Mouse (Mus musculus): Measurements from ENCODE around the gene Gm43064. TPM values are rescaled to one million over a fixed set of nuclear protein-coding genes. Genes with fewer than 3 reads are reported as not detected.
"Not testable (repeated sequence)": the region's sequence is repeated elsewhere in the genome, so short reads cannot be mapped to it uniquely, and the experiment has no call there.

The Gm43064 gene
- polyA plus RNA-seq, 1 experiment from 2014 or later, result not detected

GRCm38 (mm10) chr3:103801631-103802531, 7.5 kb upstream of the Gm43064 start:
- no peaks in the 10 kb centered on the region for H3K27me3 ChIP-seq
- WGBS, result 87% methylated on average over 10 of the region's 10 CpGs
- no peak overlapping the region for H3K27ac ChIP-seq
- no peak overlapping the region for H3K9ac ChIP-seq (replicated peaks)
- no peak for ATAC-seq
- no peaks in the 10 kb centered on the region for H3K4me1 ChIP-seq (replicated peaks)
- H3K4me3 ChIP-seq (replicated peaks), result no peak overlapping the region
- no peak overlapping the region for H3K4me2 ChIP-seq (replicated peaks)
- peaks cover 38% of the 10 kb centered on the region for H3K36me3 ChIP-seq
- H3K9me3 ChIP-seq, result no peaks in the 10 kb centered on the region

GRCm38 (mm10) chr3:103802861-103803260, 6.5 kb upstream of the Gm43064 start:
- Histone ChIP-seq H3K36me3 (peaks cover 38% of the 10 kb centered on the region), H3K27me3 (no peaks in the 10 kb centered on the region), H3K9ac (replicated peaks) (no peak overlapping the region), H3K4me2 (replicated peaks) (no peak overlapping the region), H3K27ac (no peak overlapping the region), H3K4me3 (replicated peaks) (no peak overlapping the region), H3K9me3 (no peaks in the 10 kb centered on the region), H3K4me1 (replicated peaks) (peaks cover 4% of the 10 kb centered on the region)
- 94% methylated on average over 8 of the region's 8 CpGs for WGBS
- ATAC-seq, result no peak

GRCm38 (mm10) chr3:103805671-103806070, 3.7 kb upstream of the Gm43064 start:
- H3K9me3 ChIP-seq, result no peaks in the 10 kb centered on the region
- WGBS, result 96% methylated on average over 1 of the region's 1 CpGs
- peaks cover 19% of the 10 kb centered on the region for H3K4me1 ChIP-seq (replicated peaks)
- H3K4me2 ChIP-seq (replicated peaks), result no peak overlapping the region
- no peak overlapping the region for H3K4me3 ChIP-seq (replicated peaks)
- H3K27me3 ChIP-seq, result no peaks in the 10 kb centered on the region
- no peak overlapping the region for H3K27ac ChIP-seq
- H3K9ac ChIP-seq (replicated peaks), result no peak overlapping the region
- ATAC-seq, result no peak
- H3K36me3 ChIP-seq, result peaks cover 38% of the 10 kb centered on the region

- Histone ChIP-seq H3K9me3 (no peaks in the 10 kb centered on the region), H3K4me2 (replicated peaks) (peak overlapping the region; percentile 87), H3K4me1 (replicated peaks) (peaks cover 19% of the 10 kb centered on the region), H3K36me3 (peaks cover 28% of the 10 kb centered on the region), H3K27ac (peak overlapping the region; percentile 89), H3K9ac (replicated peaks) (peak overlapping the region; percentile 85), H3K27me3 (no peaks in the 10 kb centered on the region), H3K4me3 (replicated peaks) (peak overlapping the region; percentile 82)
- WGBS, result 2% methylated on average over 14 of the region's 14 CpGs
- ATAC-seq, result peak; percentile 75
Measured at GRCm38 (mm10) chr3:103809799-103810150, 402 bp downstream of the Gm43064 start.

GRCm38 (mm10) chr3:103810967-103811366, 1.6 kb downstream of the Gm43064 start:
- ATAC-seq, result no peak
- Histone ChIP-seq H3K4me2 (replicated peaks) (no peak overlapping the region), H3K27ac (no peak overlapping the region), H3K36me3 (peaks cover 29% of the 10 kb centered on the region), H3K4me3 (replicated peaks) (no peak overlapping the region), H3K27me3 (no peaks in the 10 kb centered on the region), H3K9ac (replicated peaks) (no peak overlapping the region), H3K9me3 (no peaks in the 10 kb centered on the region), H3K4me1 (replicated peaks) (peaks cover 19% of the 10 kb centered on the region)
- WGBS, result 94% methylated on average over 6 of the region's 6 CpGs

GRCm38 (mm10) chr3:103827548-103827947, 18.2 kb downstream of the Gm43064 start:
- no peaks in the 10 kb centered on the region for H3K4me1 ChIP-seq (replicated peaks)
- peaks cover 16% of the 10 kb centered on the region for H3K36me3 ChIP-seq
- no peaks in the 10 kb centered on the region for H3K27me3 ChIP-seq
- H3K27ac ChIP-seq, result no peak overlapping the region
- no peak overlapping the region for H3K4me3 ChIP-seq (replicated peaks)
- no peak overlapping the region for H3K4me2 ChIP-seq (replicated peaks)
- no peaks in the 10 kb centered on the region for H3K9me3 ChIP-seq
- no peak overlapping the region for H3K9ac ChIP-seq (replicated peaks)
- no peak for ATAC-seq

- no peaks in the 10 kb centered on the region for H3K9me3 ChIP-seq
- 95% methylated on average over 3 of the region's 3 CpGs for WGBS
- no peak for ATAC-seq
Measured at GRCm38 (mm10) chr3:103829036-103829435, 19.7 kb downstream of the Gm43064 start.

GRCm38 (mm10) chr3:103830681-103831080, 21.3 kb downstream of the Gm43064 start:
- not testable (repeated sequence) for H3K9me3 ChIP-seq; H3K36me3 ChIP-seq; H3K4me3 ChIP-seq (replicated peaks); ATAC-seq; H3K9ac ChIP-seq (replicated peaks); H3K27ac ChIP-seq; H3K4me1 ChIP-seq (replicated peaks); H3K27me3 ChIP-seq; H3K4me2 ChIP-seq (replicated peaks)
- 45% methylated on average over 1 of the region's 1 CpGs for WGBS

More at GRCm38 (mm10) chr3:103829036-103829435, 19.7 kb downstream of the Gm43064 start:
- H3K4me3 ChIP-seq (replicated peaks), result no peak overlapping the region
- H3K9ac ChIP-seq (replicated peaks), result no peak overlapping the region
- H3K4me1 ChIP-seq (replicated peaks), result no peaks in the 10 kb centered on the region
- no peak overlapping the region for H3K4me2 ChIP-seq (replicated peaks)
- no peaks in the 10 kb centered on the region for H3K27me3 ChIP-seq
- H3K27ac ChIP-seq, result no peak overlapping the region
- H3K36me3 ChIP-seq, result 0 out of 2 replicates have a peak, but pooled peaks cover 6% of the 10 kb centered on the region

- WGBS, result 80% methylated on average over 7 of the region's 7 CpGs
- H3K27ac ChIP-seq, result no peak overlapping the region
- ATAC-seq, result no peak
Measured at GRCm38 (mm10) chr3:103831146-103831545, 21.8 kb downstream of the Gm43064 start.

GRCm38 (mm10) chr3:103832426-103832825, 23.1 kb downstream of the Gm43064 start, which contains the start of gene Bcl2l15:
TSS of gene Bcl2l15 (plus strand) at chr3:103832601.
- no peaks in the 10 kb centered on the region for H3K9me3 ChIP-seq
- H3K4me1 ChIP-seq (replicated peaks), result no peaks in the 10 kb centered on the region
- no peaks in the 10 kb centered on the region for H3K36me3 ChIP-seq
- H3K4me2 ChIP-seq (replicated peaks), result no peak within 1 kb of the TSS
- H3K27me3 ChIP-seq, result no peaks in the 10 kb centered on the region
- no peak within 1 kb of the TSS for H3K4me3 ChIP-seq (replicated peaks)
- H3K27ac ChIP-seq, result no peak within 1 kb of the TSS
- no peak for ATAC-seq
- H3K9ac ChIP-seq (replicated peaks), result no peak within 1 kb of the TSS

More at GRCm38 (mm10) chr3:103831146-103831545, 21.8 kb downstream of the Gm43064 start:
- Histone ChIP-seq H3K9ac (replicated peaks) (no peak overlapping the region), H3K4me1 (replicated peaks) (no peaks in the 10 kb centered on the region), H3K27me3 (no peaks in the 10 kb centered on the region), H3K36me3 (0 out of 2 replicates have a peak, but pooled peaks cover 6% of the 10 kb centered on the region), H3K4me3 (replicated peaks) (no peak overlapping the region), H3K4me2 (replicated peaks) (no peak overlapping the region), H3K9me3 (no peaks in the 10 kb centered on the region)

GRCm38 (mm10) chr3:103834001-103834400, 24.6 kb downstream of the Gm43064 start:
- Histone ChIP-seq H3K4me2 (replicated peaks) (no peak overlapping the region), H3K9ac (replicated peaks) (no peak overlapping the region), H3K27me3 (no peaks in the 10 kb centered on the region), H3K4me3 (replicated peaks) (no peak overlapping the region), H3K27ac (no peak overlapping the region), H3K36me3 (no peaks in the 10 kb centered on the region), H3K9me3 (no peaks in the 10 kb centered on the region), H3K4me1 (replicated peaks) (no peaks in the 10 kb centered on the region)
- ATAC-seq, result no peak
- 89% methylated on average over 2 of the region's 2 CpGs for WGBS

- Histone ChIP-seq H3K4me2 (replicated peaks) (no peak overlapping the region), H3K27me3 (no peaks in the 10 kb centered on the region), H3K9me3 (no peaks in the 10 kb centered on the region), H3K9ac (replicated peaks) (no peak overlapping the region), H3K4me1 (replicated peaks) (no peaks in the 10 kb centered on the region), H3K27ac (no peak overlapping the region), H3K36me3 (no peaks in the 10 kb centered on the region), H3K4me3 (replicated peaks) (no peak overlapping the region)
- 77% methylated on average over 6 of the region's 6 CpGs for WGBS
- no peak for ATAC-seq
Measured at GRCm38 (mm10) chr3:103835272-103835950, 26.0 kb downstream of the Gm43064 start.
